Comparison of ENCODE assay signal across 8 mouse cellular contexts in genomic region chr6:124965088-124965719, GRCm38 (mm10). TPM values are rescaled to one million over a fixed set of nuclear protein-coding genes. Genes with fewer than 3 reads are reported as not detected.
DNase-seq lines count a peak whose midpoint lies in the region; ATAC-seq and TF ChIP-seq lines count a peak whose summit lies in the region.

Gene Cops7a (minus strand): TSS chr6:124965538.

- peak; percentile 65; the same call in 1 of the 2 replicates for TF ChIP-seq EP300 in liver, postnatal 0 days (IDR thresholded peaks at IDR 0.05; ENCODE audit: low read depth)

- peaks cover 5% of the 10 kb centered on the region; the same call in 1 of the 2 replicates for H3K9me3 ChIP-seq in E14TG2a.4 (ENCODE audit: low read length)
- peaks cover 4% of the 10 kb centered on the region; the same call in 1 of the 2 replicates for H3K9me3 ChIP-seq in forebrain, embryonic 13.5 days (replicated peaks)
- no peaks in the 10 kb centered on the region for H3K9me3 ChIP-seq in liver, postnatal 0 days (ENCODE audit: low read length)
- no peaks in the 10 kb centered on the region for H3K9me3 ChIP-seq in neural tube, embryonic 14.5 days (ENCODE audit: control insufficient read depth, low read length)

- DNase-seq in c-Kit-positive CD71-positive TER-119-positive erythroid progenitor cells, embryonic 14.5 days (ENCODE audit: low spot score): peak; percentile 89
- peak; percentile 97 to 98 for DNase-seq in heart, postnatal 10 days
- peak; percentile 82 for DNase-seq in large intestine, adult 2 months (ENCODE audit: low read depth, low spot score)
- DNase-seq in liver, postnatal 0 days: peak; percentile 97
- peak; percentile 96 for DNase-seq in testis, postnatal 10 days (ENCODE audit: low spot score)

- peak within 1 kb of the TSS; percentile 89 for H3K27ac ChIP-seq in forebrain, embryonic 13.5 days
- H3K27ac ChIP-seq in liver, postnatal 0 days (ENCODE audit: low read depth): peak within 1 kb of the TSS; percentile 90
- peak within 1 kb of the TSS; percentile 89 for H3K27ac ChIP-seq in neural tube, embryonic 14.5 days (ENCODE audit: low read depth, low read length)

- peaks cover 52% of the 10 kb centered on the region for H3K4me1 ChIP-seq in E14TG2a.4 (replicated peaks; ENCODE audit: low read depth, low read length)
- peaks cover 18% of the 10 kb centered on the region for H3K4me1 ChIP-seq in forebrain, embryonic 13.5 days
- H3K4me1 ChIP-seq in liver, postnatal 0 days (ENCODE audit: insufficient read depth): peaks cover 20% of the 10 kb centered on the region
- H3K4me1 ChIP-seq in neural tube, embryonic 14.5 days (ENCODE audit: control insufficient read depth, insufficient read depth, low read length): peaks cover 15% of the 10 kb centered on the region

- ATAC-seq in forebrain, embryonic 13.5 days: peak; percentile 96
- peak; percentile 96 for ATAC-seq in liver, postnatal 0 days
- peak; percentile 95 for ATAC-seq in neural tube, embryonic 14.5 days (ENCODE audit: low read depth)

- H3K9ac ChIP-seq in forebrain, embryonic 13.5 days: peak within 1 kb of the TSS; percentile 91
- peak within 1 kb of the TSS; percentile 76 for H3K9ac ChIP-seq in liver, postnatal 0 days (replicated peaks)
- H3K9ac ChIP-seq in neural tube, embryonic 14.5 days (replicated peaks; ENCODE audit: low read depth, low read length): peak within 1 kb of the TSS; percentile 93

- H3K4me3 ChIP-seq in E14TG2a.4 (replicated peaks; ENCODE audit: low read length): peak within 1 kb of the TSS; percentile 92
- H3K4me3 ChIP-seq in forebrain, embryonic 13.5 days: peak within 1 kb of the TSS; percentile 80
- peak within 1 kb of the TSS; percentile 80 for H3K4me3 ChIP-seq in liver, postnatal 0 days (ENCODE audit: low read depth, low read length)
- H3K4me3 ChIP-seq in neural tube, embryonic 14.5 days (ENCODE audit: low read depth, low read length): peak within 1 kb of the TSS; percentile 83

- H3K27me3 ChIP-seq in E14TG2a.4 (ENCODE audit: insufficient read depth, low read length): no peaks in the 10 kb centered on the region
- 0 out of 2 replicates have a peak, but pooled peaks cover under 1% of the 10 kb centered on the region for H3K27me3 ChIP-seq in forebrain, embryonic 13.5 days
- no peaks in the 10 kb centered on the region for H3K27me3 ChIP-seq in liver, postnatal 0 days (ENCODE audit: insufficient read depth, low read length)
- no peaks in the 10 kb centered on the region for H3K27me3 ChIP-seq in neural tube, embryonic 14.5 days (ENCODE audit: control insufficient read depth, insufficient read depth, low read length)

- peaks cover 55% of the 10 kb centered on the region for H3K36me3 ChIP-seq in E14TG2a.4 (ENCODE audit: insufficient read depth, low read length)
- H3K36me3 ChIP-seq in forebrain, embryonic 13.5 days (ENCODE audit: poor library complexity, severe bottlenecking): peaks cover 32% of the 10 kb centered on the region
- peaks cover 22% of the 10 kb centered on the region for H3K36me3 ChIP-seq in liver, postnatal 0 days (replicated peaks; ENCODE audit: insufficient read depth, low read length)
- H3K36me3 ChIP-seq in neural tube, embryonic 14.5 days (ENCODE audit: control insufficient read depth, insufficient read depth, low read length): peaks cover 12% of the 10 kb centered on the region; the same call in 1 of the 2 replicates

- no peak for TF ChIP-seq CTCF in E14TG2a.4 (conservative IDR thresholded peaks at IDR 0.05; ENCODE audit: low read length)
- TF ChIP-seq CTCF in liver, postnatal 0 days (IDR thresholded peaks at IDR 0.05; ENCODE audit: low read depth): no peak; the same call in 1 of the 2 replicates

- under 1% methylated on average over 68 of the region's 68 CpGs for WGBS in forebrain, embryonic 13.5 days
- WGBS in large intestine, adult 2 months: under 1% methylated on average over 68 of the region's 68 CpGs
- WGBS in liver, postnatal 0 days (ENCODE audit: insufficient replicate concordance): under 1% methylated on average over 55 of the region's 68 CpGs
- 0% methylated on average over 56 of the region's 68 CpGs for WGBS in neural tube, embryonic 14.5 days

- H3K4me2 ChIP-seq in forebrain, embryonic 13.5 days: peak within 1 kb of the TSS; percentile 88
- peak within 1 kb of the TSS; percentile 79 for H3K4me2 ChIP-seq in liver, postnatal 0 days (ENCODE audit: low read depth, low read length)
- peak within 1 kb of the TSS; percentile 94 for H3K4me2 ChIP-seq in neural tube, embryonic 14.5 days (ENCODE audit: low read depth, low read length)

- intact Hi-C loops in heart, postnatal 10 days (cut with DNase I): loop anchor here (2.0 kb wide), 3 partner anchors 32 to 62 kb away; partner anchors contain the start of gene Zfp384

RNA-seq across cellular contexts. Expression of gene Cops7a, which starts in this region (rescaled TPM):
- 89.0 and 99.3 TPM in 2 replicates for polyA plus RNA-seq in forebrain, embryonic 13.5 days (2015; fragmentation: Nextera tagmentation; extraction: Ambion mirVana)
- 100 to 1,000 TPM; 102 to 108 TPM for total RNA-seq in heart, postnatal 10 days (2021)
- polyA plus RNA-seq in large intestine, adult 2 months (2012; rRNA removed): 149 and 151 TPM in 2 replicates
- polyA plus RNA-seq in liver, postnatal 0 days (2015; fragmentation: Nextera tagmentation; extraction: Ambion mirVana): 61.0 TPM in 2 replicates
- 89.5 and 93.8 TPM in 2 replicates for polyA plus RNA-seq in neural tube, embryonic 14.5 days (2014; fragmentation: Nextera tagmentation; extraction: Ambion mirVana)

Comparison
In these comparisons a context has a peak if more than half of its experiments do, and no peak if none do; other contexts are left out.
1. Peak in every context shown above with its lines: DNase-seq, ATAC-seq, H3K4me3 ChIP-seq and H3K27ac ChIP-seq.